Mouse (Mus musculus) retina, embryonic 14.5 days (tissue): ENCODE data around the gene Mrpl16.

Experiments used
- DNase-seq: peaks from one replicate; pipeline ENCODE4 v3.0.0-alpha.2; 2015; ENCODE audit warnings: low spot score

Gene Mrpl16

GRCm38 (mm10) chr19:11804423-11804822 is 34.2 kb downstream of the Mrpl16 start:
- no peak for DNase-seq

- DNase-seq: no peak
These were observed 37.1 kb downstream of the Mrpl16 start for GRCm38 (mm10) chr19:11807251-11807650.

- DNase-seq: no peak
These were observed 37.6 kb downstream of the Mrpl16 start for GRCm38 (mm10) chr19:11807822-11808221.

- no peak for DNase-seq
These were observed 38.3 kb downstream of the Mrpl16 start for GRCm38 (mm10) chr19:11808452-11808851.

- no peak for DNase-seq
These were observed 40.0 kb downstream of the Mrpl16 start for GRCm38 (mm10) chr19:11810003-11810758.

- DNase-seq: peak; percentile 47
These were observed 40.7 kb downstream of the Mrpl16 start for GRCm38 (mm10) chr19:11810856-11811255.

GRCm38 (mm10) chr19:11811688-11812365 is 41.6 kb downstream of the Mrpl16 start:
- DNase-seq: peak; percentile 84

- peak; percentile 6 for DNase-seq
These were observed 42.9 kb downstream of the Mrpl16 start for GRCm38 (mm10) chr19:11813136-11813535.

GRCm38 (mm10) chr19:11813649-11814048 is 43.5 kb downstream of the Mrpl16 start:
- DNase-seq: peak; percentile 33

GRCm38 (mm10) chr19:11814742-11815333 is 44.6 kb downstream of the Mrpl16 start:
- DNase-seq: no peak

GRCm38 (mm10) chr19:11816706-11817105 is 46.5 kb downstream of the Mrpl16 start:
- no peak for DNase-seq

- DNase-seq: peak; percentile 13
These were observed 47.4 kb downstream of the Mrpl16 start for GRCm38 (mm10) chr19:11817586-11817985.

GRCm38 (mm10) chr19:11818199-11819142 is 48.3 kb downstream of the Mrpl16 start:
- peak; percentile 58 for DNase-seq

GRCm38 (mm10) chr19:11819143-11819700 is 49.0 kb downstream of the Mrpl16 start, which contains the start of gene Stx3:
Gene Stx3, minus strand, starts transcription at chr19:11819403.
- no peak for DNase-seq

- peak; percentile 94 for DNase-seq
These were observed 49.6 kb downstream of the Mrpl16 start for GRCm38 (mm10) chr19:11819800-11820199.

- no peak for DNase-seq
These were observed 50.0 kb downstream of the Mrpl16 start for GRCm38 (mm10) chr19:11820211-11820610.

- DNase-seq: no peak
These were observed 53.3 kb downstream of the Mrpl16 start for GRCm38 (mm10) chr19:11823346-11824065.
